Mouse (Mus musculus): ENCODE measurements at regions not wholly inside any gene's neighbourhood (a gene's known extent, or its start where the extent isn't known, plus 50 kb on each side); places are given as distances from the start of the nearest gene placed in this dataset.

DNA sequence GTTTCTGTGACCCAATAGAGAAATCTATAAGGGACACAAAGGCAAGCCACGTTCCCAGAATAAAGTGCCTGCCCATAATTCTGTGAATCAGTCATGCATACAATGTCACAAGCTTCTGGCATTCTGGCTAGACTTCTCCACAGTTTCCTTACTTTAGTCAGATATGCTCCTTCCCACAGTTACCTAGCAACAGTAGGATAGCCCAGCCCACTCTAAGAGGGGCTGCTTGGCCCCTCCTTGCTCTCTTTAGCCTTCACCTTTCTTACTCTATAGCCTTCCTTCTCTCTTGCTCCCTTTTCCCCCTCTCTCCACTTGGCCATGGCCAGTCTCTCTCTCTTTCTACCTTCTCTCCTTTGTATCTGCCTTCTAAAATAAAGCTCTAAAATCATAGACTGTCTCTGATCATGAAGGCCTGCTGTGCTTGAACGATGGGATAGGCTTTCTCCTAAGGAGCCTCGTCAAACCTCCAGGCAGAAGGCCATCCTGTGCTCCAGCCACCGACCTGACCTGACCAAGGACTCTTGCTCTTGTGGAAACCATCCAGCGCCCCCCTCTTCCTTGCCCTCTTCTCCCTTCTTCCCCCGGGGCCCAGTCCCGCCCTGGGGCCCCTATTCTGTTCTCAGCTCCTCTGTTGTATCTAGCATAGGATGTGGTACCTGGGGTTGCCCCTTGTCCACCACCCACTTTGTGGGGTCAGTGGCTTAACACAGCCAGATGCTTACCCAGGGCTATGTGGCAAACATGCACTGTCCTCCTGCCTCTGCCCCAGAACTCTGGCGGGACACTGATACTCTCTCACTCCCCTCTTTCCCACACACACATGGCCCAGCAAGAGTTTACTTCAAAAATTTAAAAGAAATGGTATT lies 1723.8 kb upstream of the Igfbp7 start:
- no peak for DNase-seq (ENCODE audit: low spot score)

DNA sequence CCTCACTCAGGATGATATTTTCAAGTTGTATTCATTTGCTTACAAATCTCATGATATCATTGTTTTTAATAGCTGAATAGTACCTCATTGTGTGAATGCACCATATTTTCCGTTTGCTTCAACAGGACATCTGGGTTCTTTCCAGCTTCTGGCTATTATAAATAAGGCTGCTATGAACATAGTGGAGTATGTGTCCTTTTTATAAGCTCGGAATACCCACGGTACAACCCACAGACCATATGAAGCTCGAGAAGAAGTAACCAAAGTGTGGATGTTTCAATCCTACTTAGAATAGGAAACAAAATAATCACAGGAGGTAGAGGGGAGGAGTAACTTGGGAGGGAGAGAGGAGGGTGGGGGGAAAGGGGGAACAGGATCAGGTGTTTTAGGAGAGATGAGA lies 1675.3 kb upstream of the Igfbp7 start:
- DNase-seq (ENCODE audit: low spot score) = no peak

DNA sequence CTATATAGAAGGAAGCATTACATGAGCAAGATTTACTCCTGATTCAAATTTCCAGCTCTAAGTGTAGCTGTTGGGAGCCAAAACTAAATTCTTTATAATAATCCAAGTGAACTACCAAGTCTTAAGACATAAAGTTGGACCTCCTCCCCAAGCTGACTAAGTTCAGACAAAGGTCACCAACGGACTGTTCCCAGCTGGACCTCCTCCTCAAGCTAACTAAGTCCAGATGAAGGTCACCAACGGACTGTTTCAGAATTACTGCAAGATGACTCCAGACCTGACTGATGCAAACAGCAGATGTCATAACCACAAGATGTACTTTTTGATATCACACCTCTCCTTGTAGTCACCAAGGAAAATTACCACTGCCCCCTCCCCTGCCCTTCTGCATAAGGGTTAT lies 1652.0 kb upstream of the Igfbp7 start:
- DNase-seq (ENCODE audit: low spot score) = peak; percentile 2
